Mouse (Mus musculus) neutrophil, adult 5-6 weeks (primary cell): ENCODE data around the gene Kremen2. TPM values are rescaled to one million over a fixed set of nuclear protein-coding genes. Genes with fewer than 3 reads are reported as not detected.

Experiments used
- ATAC-seq: fragments of 151-379, 151-347 bp; 2 replicates; pipeline ENCODE4 v1.8.0; 2017; ENCODE audit warnings: mild to moderate bottlenecking, moderate TSS enrichment; ENCODE audit not compliant: insufficient number of reproducible peaks, poor library complexity, low FRiP score, severe bottlenecking; ENCODE audit errors: extremely low read depth
- total RNA-seq: library from RNA; stranded (forward); fragments of 200-1000 nt; gene quantifications from 2 replicates; pipeline ENCODE4 v1.2.3, GENCODE M21; 2017

Kremen2 gene
- total RNA-seq, 1 experiment from 2014 or later, result 0.23 TPM

DNA sequence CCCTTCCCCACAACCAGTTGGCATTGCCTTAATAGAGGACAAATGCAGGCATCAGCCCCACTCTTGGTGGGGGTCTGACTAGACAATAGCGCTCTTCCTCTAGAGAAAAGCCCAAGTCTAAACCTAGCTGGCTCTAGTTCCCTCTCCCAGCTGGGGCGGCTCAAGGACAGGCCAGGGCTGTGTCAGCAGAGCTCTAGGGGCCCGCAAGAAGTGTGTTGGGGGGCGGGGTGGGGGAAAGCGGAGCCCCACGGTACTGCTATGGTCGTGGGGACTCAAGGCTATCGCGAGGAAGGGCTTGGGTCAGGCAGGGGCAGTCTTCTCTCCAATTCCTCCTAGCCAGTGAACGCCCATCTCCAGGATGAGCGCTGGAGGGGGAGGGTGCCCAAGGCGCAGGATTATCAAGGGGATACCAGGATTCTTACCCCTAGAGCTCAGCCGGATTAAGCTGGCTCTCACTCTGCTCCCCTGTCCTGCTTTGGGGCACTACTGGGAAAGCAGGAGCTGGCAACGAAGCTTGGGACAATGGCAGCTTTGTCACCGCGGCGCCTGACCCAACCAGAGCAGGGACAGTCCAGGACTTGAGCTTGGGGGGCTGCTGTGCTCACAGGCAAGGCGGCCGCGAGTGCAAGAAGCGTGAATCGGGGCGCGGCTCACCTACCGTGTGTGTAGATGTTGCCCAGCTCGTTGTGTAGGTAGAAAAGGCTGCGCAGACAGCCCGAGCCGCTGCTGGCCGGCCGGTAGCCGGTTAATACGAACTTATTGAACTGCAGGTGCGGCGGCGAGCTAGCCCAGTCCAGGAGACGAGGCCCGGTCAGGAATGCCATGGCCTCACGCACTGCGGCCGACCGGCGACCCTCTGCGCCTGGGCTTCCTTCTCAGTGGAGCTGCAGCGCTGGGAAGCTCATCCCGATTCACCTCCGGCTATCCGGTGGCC lies 6.2 kb downstream of the Kremen2 start:
- no peak for ATAC-seq

DNA sequence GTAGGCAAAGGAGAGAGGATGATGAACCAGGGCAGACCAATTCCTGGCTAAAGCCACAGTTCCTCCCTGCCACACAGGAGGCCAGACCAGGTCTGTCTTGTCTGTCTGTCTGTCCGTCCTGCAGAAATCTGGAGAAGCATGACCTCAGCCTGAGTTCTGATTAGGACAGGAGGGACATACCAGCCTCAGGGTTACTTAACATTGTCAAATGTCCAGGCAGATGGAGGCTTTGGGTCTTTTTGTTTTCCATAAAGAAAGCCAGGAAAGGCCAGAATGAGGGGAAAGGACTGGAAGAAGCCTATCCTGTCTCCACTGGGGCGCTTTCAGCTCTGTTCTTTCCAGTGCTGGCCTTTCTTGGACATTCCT lies 6.8 kb downstream of the Kremen2 start:
- no peak for ATAC-seq

DNA sequence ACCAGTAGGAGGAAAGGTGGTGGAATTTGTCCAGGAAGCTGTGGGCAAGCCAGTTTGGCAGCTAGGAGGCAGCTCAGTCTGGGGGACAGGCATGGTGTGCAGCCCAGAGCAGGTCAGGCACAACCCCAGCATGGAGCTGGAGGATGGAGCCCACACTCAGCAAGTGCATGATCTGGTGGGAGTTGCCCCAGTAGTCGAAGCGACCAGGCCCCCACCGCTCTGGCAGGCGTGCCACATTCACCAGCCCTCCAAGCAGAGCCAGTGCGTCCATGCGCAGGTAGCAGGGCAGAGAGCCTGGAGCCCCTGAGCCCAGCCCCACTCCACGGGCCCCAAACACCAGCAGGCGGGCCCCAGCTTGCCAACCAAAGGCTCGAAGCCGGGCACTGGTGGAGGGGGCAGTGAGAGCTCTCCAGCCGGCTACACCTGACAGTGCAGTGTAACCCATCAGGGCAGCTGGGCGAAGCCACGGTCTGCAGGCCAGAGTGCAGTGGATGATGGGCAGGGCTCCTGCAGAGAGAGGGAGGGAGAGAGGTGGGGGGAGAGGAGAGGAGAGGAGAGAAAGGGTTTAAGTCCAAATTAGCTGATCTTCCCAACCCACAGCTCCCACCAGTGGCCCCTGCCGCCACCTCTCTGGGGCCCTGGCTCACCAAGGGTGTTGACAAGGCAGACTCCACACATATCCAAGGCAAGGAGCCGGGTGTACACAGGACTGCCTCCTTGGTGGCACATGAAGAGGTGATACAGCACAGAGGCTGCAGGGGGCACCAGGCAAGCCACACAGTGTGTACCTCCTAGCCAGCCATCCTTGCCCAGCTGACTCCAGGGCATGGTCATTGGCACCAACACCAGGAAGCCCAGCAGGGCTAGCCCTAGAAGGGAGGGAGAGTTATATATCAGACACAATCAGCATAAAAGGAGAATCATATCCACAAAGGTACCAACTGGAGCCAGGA lies 7.9 kb downstream of the Kremen2 start:
- ATAC-seq, result no peak

DNA sequence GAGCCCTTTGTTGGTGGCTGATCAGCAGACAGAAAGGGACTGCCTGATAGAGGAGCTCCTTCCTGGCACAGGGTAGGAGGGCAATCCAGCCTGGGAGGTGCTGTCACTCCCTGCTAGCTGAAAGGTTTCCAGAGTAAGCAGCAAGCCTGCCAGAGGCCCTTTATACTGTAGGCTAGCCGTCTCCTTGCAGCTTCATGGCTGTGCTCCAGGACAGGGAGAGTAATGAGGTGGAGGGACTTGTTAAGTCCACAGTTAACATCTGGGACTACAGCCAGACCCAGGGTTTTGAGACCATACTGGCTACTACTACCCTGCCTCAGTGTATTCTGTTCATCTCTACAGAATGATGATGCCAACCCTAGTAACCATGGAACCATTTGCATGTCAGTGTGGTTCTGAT lies 11.3 kb downstream of the Kremen2 start:
- ATAC-seq, result no peak

DNA sequence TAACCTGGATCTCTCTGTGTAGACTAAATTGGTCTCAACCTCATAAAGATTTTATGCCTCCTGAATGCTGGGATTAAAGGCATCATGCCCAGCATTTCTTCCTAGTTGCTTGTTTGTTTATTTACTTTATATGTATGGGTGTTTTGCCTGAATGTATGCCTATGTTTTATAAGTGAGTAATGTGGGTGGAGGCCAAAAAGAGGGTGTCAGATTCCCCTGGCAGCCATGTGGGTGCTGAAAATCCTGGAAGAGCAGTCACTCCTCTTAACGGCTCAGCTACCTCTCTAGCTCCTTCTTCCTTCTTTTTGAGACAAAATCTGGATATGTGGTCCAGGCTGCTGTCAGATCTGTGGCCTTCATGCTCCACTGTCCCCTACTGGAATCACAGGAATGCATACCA lies 15.2 kb downstream of the Kremen2 start:
- no peak for ATAC-seq

DNA sequence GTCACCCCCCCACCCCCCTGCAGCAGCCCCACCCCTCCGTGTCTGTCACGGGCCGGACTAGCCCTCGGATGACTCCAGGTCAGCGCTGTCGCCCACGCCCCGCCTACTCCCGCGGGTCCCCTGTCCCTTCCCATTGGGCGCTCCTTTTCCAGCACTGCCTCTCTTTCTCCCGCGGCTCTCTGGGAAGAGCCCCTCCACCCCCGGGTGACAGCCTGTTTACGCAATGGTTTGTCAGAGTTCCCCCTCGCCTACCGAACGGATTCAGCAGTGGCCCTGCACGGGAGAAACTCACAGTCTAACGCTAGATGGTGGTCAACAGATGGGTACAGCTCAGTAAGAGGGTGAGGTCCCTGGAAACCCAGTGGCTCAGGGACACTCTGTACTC lies 18.9 kb downstream of the Kremen2 start:
- ATAC-seq, result no peak

DNA sequence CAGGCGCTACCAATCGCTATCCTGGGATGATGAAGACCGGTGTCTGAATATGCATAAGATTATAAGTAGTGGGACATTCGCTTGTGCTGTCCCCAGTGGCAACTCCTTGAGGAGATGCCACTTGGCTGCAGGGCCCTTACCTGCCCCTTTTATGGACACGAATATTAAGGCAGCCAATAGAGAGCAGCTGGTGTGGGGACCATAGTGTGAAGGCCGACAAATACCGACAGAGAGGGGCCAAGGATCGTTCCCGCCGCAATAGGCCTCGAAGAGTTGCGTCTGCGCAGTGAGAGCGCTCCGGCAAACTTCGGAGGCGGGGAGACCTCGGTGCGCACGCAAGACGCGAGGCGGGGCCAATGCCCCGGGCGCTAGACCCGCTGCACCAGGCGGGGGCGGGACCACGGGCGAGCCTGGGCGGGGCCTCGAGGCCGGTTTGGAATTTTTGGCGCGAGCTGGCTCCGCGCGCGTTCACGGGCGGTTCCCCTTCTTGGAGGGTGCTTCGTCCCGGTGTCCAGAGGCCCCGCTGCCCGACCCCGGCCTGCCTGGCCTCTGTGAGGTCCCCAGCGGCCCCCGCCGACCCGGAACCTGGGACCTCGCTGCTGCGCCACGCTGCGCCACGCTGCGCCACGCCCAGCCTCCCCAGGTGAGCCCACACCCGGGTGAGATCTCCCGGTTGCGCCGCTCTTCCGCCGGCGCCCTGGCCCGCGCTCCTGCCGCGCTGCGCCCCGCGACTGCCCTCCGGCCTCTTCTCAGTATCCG lies 19.5 kb downstream of the Kremen2 start, which contains the start of gene Pkmyt1:
TSS of gene Pkmyt1 (plus strand) at position 338 of the 759 bp plus-strand sequence.
- peak; percentile 85 for ATAC-seq

DNA sequence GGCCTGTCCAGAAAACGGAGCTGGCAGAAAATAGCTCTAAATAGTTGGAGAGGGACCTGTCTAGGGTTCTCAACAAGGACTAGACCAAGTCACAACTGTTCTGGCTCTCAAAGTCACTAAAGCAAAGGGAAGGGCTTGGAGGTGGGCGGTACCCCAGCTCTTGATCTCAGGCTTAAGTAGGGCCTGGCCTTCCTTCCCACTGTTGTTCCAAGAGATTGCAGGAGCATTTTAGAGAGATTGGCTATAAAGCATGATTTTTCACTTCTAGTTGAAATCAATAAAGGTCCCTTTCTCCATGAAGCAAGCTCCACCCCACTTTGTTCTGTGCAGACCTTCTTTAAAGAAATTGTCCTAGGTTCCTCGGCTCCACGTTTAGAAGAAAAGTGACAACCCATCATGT lies 20.2 kb downstream of the Kremen2 start:
- ATAC-seq, result no peak

DNA sequence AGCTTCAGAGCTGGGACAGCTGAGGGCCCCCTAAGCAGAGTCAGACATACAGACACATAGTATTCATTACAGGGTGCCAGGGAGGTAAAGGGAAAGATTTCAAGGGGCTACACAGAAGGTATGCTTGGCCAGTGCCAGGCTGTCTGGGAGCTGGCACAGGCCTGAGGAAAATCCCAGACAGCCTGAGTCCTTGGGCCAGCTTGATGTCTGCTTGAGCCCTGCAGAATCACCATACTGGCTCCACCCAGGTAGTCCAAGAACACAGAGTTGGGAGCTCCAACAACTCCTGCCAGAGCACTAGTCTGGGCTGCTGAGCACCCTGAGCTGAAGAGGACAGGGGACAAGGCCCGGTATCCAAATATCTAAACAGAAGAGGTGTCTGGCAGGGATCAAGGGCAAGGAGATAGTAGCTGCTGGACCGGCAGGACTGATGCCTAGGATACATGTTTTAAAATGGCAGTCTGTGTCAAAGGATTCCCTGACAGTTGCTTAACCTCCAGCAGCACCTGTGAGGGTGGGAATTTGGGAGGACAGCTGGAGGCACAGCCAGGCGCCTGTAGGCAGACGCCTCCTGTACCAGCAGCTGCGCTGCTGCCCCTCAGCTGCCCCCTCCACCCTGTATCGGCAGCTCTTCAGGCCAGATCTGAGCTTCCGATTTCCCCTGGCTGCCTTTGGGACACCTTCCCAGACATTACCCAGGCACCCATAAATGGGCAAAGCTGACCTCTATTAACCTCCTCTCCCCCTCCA lies 23.1 kb downstream of the Kremen2 start, which contains the start of gene 1520401A03Rik:
TSS of gene 1520401A03Rik (minus strand) at position 408 of the 750 bp plus-strand sequence.
- ATAC-seq, result no peak

DNA sequence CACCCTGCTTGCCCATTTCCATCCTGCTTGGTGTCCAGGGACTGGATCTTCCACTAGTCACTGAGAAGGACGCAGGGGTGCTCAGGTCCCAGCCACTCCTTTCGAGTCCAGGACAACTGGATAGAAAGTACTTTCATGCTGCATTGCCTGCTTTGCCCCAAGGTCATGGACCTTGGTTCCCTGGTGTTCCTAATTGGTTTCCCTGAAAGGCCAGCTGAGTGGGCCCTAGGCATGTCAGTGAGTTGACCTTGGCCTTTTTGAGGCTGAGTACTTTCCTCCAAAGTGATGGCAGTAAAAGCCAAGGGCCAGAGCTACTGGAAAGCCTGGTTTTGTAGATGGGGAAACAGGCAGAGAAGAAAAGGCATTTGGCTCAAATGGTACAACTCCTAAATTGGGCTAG lies 23.7 kb downstream of the Kremen2 start:
- no peak for ATAC-seq

DNA sequence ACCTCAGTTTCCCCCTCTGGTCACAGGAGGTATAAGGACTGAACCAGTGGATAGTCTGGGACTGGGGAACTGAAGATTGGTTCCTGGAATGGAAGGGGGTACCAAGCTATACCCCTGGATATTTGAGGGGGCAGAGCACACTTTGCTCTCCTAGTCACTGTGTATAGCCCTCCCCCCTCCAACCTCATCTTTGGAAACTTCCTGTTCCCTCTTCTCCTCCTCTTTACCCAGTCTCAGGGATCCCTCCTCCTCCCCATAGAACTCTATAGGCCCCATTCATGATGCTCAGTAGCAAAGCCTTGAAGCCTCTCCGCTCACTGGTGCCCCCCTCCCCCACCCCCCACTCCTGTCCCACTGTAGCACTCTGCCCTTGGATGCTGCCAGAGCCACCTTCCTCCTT lies 26.2 kb downstream of the Kremen2 start:
- no peak for ATAC-seq

DNA sequence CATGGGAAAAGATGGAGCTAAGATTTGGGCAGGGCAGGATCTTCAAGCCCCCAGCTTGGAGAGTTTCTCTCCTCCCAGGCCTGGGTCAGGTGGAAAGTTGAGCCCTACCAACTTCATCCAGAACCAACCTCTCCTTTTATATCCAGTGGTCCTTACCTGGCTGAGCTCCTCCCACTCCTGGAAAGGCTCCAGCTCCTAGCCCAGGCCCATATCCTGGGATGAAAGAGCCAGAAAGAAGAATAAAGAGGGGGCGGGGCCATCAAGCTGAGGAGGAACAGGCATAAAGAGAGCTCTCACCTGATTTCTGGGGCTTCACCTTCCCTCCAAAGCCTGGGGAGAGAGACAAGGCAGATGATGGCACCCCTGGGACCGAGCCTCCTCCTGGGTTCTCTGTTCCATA lies 28.6 kb downstream of the Kremen2 start:
- no peak for ATAC-seq

DNA sequence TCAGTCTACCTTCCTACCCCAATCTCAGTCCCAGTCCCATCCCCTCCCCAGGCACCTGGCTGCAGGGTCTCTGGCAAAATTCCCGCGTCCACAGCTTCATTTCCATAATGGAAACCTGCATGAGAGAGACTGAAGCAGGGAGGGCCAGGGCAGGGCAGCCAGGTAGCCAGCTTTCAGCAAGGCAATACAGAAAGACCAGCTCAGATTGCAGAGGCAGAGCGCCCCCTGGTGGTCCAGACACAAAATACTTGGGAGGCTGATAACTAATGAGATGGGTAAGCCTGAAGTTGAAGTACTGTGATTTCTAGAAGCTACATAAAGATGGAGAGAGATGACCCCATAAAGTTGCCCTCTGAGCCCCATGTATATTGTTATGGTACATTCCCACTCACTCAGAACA lies 39.4 kb downstream of the Kremen2 start:
- ATAC-seq, result peak; percentile 75

DNA sequence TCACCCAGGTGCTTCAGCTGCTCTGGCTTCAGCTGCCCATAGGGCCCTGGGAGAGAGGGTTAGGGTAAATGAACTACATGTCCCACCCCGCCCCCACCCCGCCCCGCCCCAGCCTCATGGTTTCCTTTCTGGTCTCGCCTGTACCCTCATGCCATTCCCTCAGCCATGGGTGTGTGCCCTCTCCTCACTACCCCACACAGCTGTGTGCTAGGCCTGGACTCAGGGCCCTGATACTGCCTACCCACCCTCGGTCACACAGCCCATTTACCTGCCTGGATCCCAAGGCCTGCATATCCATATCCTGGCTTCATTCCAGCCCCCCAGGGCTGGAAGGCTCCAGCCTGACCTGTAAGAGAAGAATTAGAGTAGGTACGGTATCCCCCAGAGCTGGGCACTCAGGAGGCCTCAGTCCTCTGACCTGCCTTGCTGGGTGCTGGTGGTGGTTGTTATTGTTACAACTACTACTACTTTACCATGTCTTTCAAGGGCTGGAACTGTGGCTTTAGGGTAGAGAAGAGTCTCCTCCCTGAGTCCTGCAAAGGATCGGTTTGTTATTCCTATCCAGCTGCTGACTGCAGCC lies 40.0 kb downstream of the Kremen2 start:
- ATAC-seq, result no peak

DNA sequence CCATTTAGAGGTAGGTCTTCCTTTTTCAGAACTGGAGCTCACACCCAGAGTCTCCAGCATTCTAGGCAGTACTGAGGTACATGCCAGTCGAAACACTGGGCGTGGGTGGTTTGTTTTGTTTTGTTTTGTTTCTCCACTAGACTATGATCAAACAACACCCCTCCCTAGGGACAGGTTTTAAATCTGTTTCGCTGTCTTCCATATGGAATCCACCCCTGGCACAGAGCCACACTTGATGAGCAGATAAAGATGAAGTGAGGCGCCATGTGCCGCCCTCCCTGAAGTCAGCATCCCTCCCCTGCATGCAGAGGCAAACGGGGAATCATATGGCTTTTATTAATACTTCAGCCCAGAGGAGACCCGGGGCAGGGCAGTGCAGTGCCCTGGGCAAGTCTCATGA lies 40.9 kb downstream of the Kremen2 start:
- no peak for ATAC-seq

DNA sequence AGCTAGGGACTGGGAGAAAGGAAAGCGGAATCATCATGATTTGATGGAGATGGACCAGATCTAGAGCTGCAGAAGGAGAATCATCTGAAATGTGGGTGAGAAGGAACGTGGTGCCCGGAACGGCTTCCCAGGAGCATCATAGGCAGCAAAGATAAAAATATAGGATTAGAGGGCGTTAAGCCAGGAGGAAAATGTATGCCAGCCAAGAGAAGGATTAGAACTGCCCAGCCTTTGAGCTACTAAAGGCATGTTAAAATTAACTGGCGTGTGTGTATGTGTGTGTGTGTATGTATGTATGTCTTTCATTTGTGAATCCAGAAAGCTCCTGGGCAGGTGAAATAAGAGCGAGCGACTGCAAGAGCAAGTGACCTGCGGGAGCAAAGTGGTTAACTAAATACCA lies 42.3 kb downstream of the Kremen2 start:
- no peak for ATAC-seq

DNA sequence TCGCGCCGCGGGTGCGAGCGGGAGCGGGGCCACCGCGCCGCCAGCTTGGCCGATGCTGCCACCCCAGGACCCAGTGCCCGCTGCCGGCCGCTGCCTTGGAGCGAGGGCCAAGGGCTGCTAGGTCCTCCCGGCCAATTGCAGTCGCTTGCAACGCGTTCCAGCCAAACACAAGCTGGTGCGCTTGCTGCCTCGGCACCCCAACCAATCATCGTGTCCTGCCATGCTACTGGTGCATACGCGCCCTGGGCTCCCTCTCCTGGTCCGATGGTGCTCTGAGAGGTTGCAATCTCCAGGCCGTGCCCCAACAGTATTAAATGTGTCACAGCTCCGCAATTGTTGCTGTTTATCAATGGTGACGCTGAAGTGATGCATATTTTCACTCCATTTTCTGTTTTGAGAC lies 45.6 kb downstream of the Kremen2 start:
- peak; percentile 87 for ATAC-seq
